Mouse (Mus musculus): Measurements from ENCODE around the gene Ankrd23. TPM values are rescaled to one million over a fixed set of nuclear protein-coding genes. Genes with fewer than 3 reads are reported as not detected.

Ankrd23 gene
- total RNA-seq, 2 experiments from 2014 or later: 151 to 159 TPM

DNA sequence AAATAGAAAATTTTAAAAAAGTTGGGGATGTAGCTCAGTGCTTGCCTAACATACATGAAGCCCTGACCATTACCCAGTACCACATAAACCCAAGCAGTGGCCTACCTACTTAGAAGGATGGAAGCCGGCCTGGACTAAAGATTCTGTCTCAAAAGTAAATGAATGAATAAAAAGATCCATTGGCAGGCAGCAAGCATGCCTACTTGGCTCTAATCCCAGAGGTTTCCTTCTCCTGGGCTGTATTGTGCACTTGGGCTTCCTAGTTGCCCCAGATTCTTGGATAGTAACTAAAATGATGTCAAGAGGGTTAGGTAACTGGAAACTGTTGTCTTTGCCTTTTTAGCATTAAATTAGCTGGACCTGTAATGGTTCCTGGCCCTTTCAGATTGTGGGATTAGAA, 23.4 kb downstream of the Ankrd23 start:
- no peak for DNase-seq

GRCm38 (mm10) chr1:36512966-36513280, 23.8 kb downstream of the Ankrd23 start:
- DNase-seq: no peak

GRCm38 (mm10) chr1:36512089-36512965, 24.4 kb downstream of the Ankrd23 start:
- peak; percentile 62 for DNase-seq

DNA sequence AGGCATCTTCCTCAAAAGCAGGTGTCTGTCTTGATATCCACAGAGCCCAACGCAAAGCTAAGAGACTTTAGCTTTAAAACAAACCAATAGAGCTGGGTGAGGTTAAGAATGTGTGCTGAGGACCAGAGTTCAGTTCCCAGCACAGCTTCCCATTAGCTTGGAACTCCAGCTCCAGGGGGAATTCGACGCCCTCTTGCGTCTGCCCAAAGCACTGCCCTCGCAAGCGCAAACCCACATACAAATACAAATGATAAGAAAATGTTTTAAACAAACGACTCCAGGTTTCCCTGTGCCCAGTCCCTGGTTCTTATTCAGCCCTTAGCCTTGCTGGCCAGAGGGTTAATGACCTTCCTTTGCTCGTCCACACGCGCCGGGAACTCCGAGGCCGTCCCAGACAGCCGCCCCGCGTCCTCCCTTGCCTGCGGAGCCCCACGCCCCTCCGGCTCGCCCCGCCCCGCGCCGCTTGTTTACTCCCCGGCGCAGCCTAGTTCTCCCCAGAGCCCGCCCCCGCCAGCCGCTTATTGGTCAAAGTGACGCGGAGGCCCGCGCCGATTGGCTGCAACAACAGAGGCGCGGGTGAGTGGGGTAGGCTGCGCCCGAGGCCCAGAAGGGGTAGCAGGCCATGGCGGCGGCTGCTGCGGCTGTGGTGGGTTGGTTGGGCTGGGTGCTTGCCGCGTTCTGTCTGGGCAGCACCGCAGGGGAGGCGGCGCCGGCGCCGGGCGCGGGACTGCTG, 25.2 kb downstream of the Ankrd23 start, which contains the start of gene Cnnm3:
Gene Cnnm3, plus strand, starts transcription at position 579 of the 733 bp plus-strand sequence.
- DNase-seq: peak; percentile 100

DNA sequence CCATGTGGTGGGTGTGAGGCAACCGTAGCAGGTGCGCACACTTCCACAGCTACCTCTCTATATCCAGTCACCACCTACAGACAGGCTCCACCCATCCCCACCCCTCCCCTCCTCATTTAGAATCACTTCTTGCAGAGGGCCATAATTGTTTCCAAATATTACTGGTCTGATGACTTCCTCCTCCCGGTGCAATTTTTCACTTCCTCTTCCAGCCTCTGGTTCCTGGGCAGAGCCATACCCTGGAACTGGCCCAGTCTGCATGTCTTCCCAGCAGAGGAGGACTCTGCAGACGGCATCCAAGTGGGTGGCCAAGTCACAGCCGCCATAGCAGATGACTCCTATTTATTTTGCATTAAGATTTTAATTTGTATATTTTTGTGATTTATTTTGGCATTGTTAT, 28.4 kb downstream of the Ankrd23 start:
- no peak for DNase-seq

- DNase-seq: peak; percentile 82
Observed at GRCm38 (mm10) chr1:36501261-36501660, 35.4 kb downstream of the Ankrd23 start.

DNA sequence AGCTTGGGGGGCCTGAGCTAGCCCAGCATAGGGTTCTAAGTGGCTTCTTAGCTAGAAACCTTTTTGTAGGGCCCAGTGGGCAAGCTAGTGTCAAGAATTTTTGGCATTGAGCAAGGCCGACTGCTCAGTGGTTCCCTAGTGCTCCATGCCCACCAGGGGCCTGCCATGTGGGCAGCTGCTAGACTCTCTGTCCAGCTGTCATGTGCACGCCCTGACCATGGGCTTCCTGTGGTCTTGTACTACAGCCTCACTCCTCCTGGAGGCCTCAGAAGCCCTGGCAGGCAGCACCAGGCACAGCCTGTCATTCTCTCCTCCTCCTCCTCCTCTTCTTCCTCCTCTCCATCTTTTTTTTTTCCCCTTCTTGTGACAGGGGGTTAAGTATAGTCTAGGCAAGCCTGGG, 39.4 kb downstream of the Ankrd23 start:
- DNase-seq: no peak

DNA sequence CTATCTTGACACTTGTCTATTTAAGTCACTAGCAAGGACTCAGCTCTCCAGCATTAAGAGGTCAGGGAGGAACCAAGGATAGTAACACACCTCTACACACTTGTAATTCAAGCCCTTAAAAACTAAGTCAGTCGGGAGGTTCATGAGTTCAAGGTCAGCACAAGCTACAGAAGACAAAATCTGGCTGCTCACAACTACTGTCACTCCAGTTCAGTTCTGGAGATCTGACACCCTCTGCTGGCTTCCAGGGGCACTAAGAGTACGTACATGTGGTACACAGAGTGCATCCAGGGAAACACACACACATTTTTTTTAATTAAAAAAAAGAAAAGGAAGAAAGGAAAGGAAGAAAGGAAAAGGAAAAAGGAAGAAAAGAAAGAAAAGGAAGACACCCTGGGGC, 40.0 kb downstream of the Ankrd23 start:
- peak; percentile 49 for DNase-seq

GRCm38 (mm10) chr1:36493299-36493698, 43.4 kb downstream of the Ankrd23 start:
- DNase-seq: no peak

DNA sequence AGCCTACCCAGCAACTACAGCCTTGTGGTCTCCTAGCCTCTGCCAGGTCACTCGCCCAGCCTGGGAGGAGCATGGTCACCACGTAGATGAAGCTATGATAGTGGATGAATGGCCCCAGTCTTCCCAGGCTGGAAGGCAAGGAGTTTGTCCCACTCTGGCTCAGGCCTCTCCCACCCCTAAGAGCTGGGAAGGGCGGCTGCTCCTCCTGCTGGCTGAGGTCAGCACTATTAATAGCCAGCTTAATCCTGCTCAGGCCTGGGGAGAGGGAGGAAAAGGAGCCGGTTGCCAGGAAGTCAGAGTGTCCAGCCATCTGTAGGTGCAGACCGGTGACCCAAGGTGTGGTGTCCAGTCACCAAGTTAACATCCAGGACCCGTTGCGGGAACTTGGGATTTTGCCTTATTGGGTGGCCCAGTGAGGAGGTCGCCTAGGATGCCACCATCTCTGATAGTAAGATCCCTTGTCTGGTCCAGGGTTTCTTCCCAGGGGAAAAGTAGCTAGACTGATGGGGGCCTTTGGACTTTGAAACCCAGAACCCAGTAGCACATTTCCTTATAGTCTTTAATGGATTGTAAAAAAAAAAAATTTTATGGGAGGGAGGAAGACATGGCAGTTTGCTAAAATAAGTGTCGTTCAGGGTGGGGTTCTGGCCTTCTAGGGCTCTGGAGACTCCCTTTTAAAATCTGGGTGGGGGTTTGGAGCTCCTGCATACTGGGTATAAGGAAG, 44.1 kb downstream of the Ankrd23 start:
- peak; percentile 84 for DNase-seq

DNA sequence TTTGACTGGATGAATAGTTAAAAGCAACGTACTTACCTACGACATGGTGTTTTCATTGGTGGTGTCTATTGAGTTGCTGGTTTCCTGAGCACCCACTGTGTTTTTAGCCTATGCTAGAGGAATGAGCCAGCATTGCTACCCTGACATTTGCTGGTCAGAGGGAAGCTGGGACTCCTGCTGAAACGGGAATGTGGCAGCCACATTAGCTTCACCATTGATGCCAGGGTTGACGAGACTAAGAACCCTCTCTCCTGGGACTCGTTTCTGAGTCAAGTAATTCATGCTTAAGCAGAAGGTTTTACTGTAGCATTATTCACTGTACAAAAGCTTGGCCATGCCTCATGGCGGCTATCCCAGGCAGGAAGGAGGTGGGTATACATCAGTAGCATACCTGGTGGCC, 47.0 kb downstream of the Ankrd23 start:
- no peak for DNase-seq

DNA sequence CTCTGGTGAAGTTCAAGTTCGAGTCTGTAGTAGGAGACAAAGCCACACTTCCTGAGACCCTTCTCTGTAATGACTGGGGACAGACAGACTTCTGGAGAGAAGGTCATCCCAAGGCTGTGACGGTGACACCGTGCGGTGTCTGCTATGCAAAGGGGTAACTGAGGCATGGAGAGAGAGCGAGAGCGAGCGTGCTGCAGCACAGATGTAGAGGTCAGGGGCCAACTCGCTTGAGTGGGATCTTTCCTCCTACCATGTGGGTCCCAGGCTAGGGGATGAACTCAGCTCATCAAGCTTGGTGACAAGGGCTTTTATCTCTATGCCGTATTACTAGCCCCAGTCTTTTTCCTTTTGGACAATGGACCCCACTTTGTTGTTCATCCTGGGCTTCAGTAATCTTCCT, 49.6 kb downstream of the Ankrd23 start:
- no peak for DNase-seq

- DNase-seq: no peak
Observed at GRCm38 (mm10) chr1:36485080-36485479, 51.6 kb downstream of the Ankrd23 start.

- DNase-seq: no peak
Observed at GRCm38 (mm10) chr1:36483825-36484224, 52.9 kb downstream of the Ankrd23 start.

Small RNAs within 50 kb of the gene (microRNA-seq; reads per million reads assigned to microRNA genes)
- gene Gm47280: 0 reads per million in 2 experiments

Other genes starting within 250 kb of the Ankrd23 start
- 10 to 100 TPM; 27.7 to 27.9 TPM for gene Arid5a, start 229.2 kb downstream of the Ankrd23 start, total RNA-seq (2021)
- 10 to 100 TPM; 69.1 to 74.2 TPM for gene Kansl3, start 167.7 kb downstream of the Ankrd23 start, total RNA-seq (2021)
- not detected for gene Fer1l5, start 164.6 kb downstream of the Ankrd23 start, total RNA-seq (2021)
- gene Lman2l, start 91.6 kb downstream of the Ankrd23 start, total RNA-seq (2021): 10 to 100 TPM; 16.0 to 20.6 TPM
- 1 to 10 TPM; 4.4 to 4.8 TPM for gene Cnnm4, start 65.3 kb downstream of the Ankrd23 start, total RNA-seq (2021)
- gene Cnnm3, start 25.0 kb downstream of the Ankrd23 start, total RNA-seq (2021): 10 to 100 TPM; 14.9 to 15.7 TPM
- 10 to 100 TPM; 48.6 to 69.8 TPM for gene Gm42417, start 2.5 kb upstream of the Ankrd23 start, total RNA-seq (2021)
- 10 to 100 TPM; 16.0 to 18.5 TPM for gene Ankrd39, start 10.6 kb upstream of the Ankrd23 start, total RNA-seq (2021)
- gene Sema4c, start 21.5 kb upstream of the Ankrd23 start, total RNA-seq (2021): 10 to 100 TPM; 26.7 to 31.2 TPM
- under 1 TPM; 0.54 to 0.79 TPM for gene Fam178b, start 146.3 kb upstream of the Ankrd23 start, total RNA-seq (2021)
- 1,000 to 10,000 TPM; 1,651 to 1,714 TPM for gene Cox5b, start 154.6 kb upstream of the Ankrd23 start, total RNA-seq (2021)
- gene 4933424G06Rik, start 173.3 kb upstream of the Ankrd23 start, total RNA-seq (2021): not detected
- 100 to 1,000 TPM; 124 to 137 TPM for gene Actr1b, start 177.5 kb upstream of the Ankrd23 start, total RNA-seq (2021)
- gene Zap70, start 224.9 kb upstream of the Ankrd23 start, total RNA-seq (2021): under 1 TPM; 0.20 to 0.24 TPM